18 mouse cellular contexts compared by ENCODE assay signal in genomic region chr4:149504858-149505257, GRCm38 (mm10). TPM values are rescaled to one million over a fixed set of nuclear protein-coding genes. Genes with fewer than 3 reads are reported as not detected.
A peak's percentile ranks its signal among the peaks of the same experiment; 100 is the strongest.
DNase-seq lines count a peak whose midpoint lies in the region; ATAC-seq and TF ChIP-seq lines count a peak whose summit lies in the region.
"Had no signal": no experiment of that assay in that cellular context is flagged by ENCODE, and none has a peak within 500 bp of the region (broad histone marks: within the 10 kb centered on the region; RNA-seq: fewer than 3 reads in every experiment).

No protein-coding gene starts in this region.

- H3K9me3 ChIP-seq in lung, embryonic 15.5 days = no peaks in the 10 kb centered on the region
- no peaks in the 10 kb centered on the region for H3K9me3 ChIP-seq in MEL (replicated peaks; ENCODE audit: insufficient read depth, low read length)
- no peaks in the 10 kb centered on the region for H3K9me3 ChIP-seq in forebrain, embryonic 13.5 days (replicated peaks)
- H3K9me3 ChIP-seq: heart, embryonic 12.5 days; hindbrain, embryonic 13.5 days; liver, embryonic 12.5 days; neural tube, embryonic 13.5 days; stomach, embryonic 15.5 days had no signal

- intact Hi-C loops in gastrocnemius, adult 2 months (cut with DNase I) = loop anchor here (5.0 kb wide), 1 partner anchor 37 kb away; no protein-coding TSS in a partner anchor

- 0 out of 2 replicates have a peak, but pooled peaks cover 7% of the 10 kb centered on the region for H3K36me3 ChIP-seq in lung, embryonic 15.5 days
- no peaks in the 10 kb centered on the region for H3K36me3 ChIP-seq in MEL (ENCODE audit: control insufficient read depth in 1 of 2, insufficient read depth in 2 of 2, low read length in 2 of 2)
- H3K36me3 ChIP-seq in forebrain, embryonic 13.5 days (ENCODE audit: poor library complexity, severe bottlenecking) = peaks cover 23% of the 10 kb centered on the region
- H3K36me3 ChIP-seq in macrophage (ENCODE audit: inconsistent target) = no peaks in the 10 kb centered on the region

- TF ChIP-seq EP300 in MEL (IDR thresholded peaks at IDR 0.05; ENCODE audit: low read depth in 1 of 2, low read length in 2 of 2) = no peak

- no peak for ATAC-seq in lung, embryonic 15.5 days (ENCODE audit: borderline replicate concordance, extremely low read depth, low FRiP score, low TSS enrichment)
- ATAC-seq in forebrain, embryonic 13.5 days = peak; percentile 61
- ATAC-seq: liver, embryonic 12.5 days had no signal

- no peaks in the 10 kb centered on the region for H3K27me3 ChIP-seq in lung, embryonic 15.5 days
- no peaks in the 10 kb centered on the region for H3K27me3 ChIP-seq in MEL (ENCODE audit: control insufficient read depth in 1 of 2, insufficient read depth in 2 of 2, low read length in 2 of 2)
- no peaks in the 10 kb centered on the region for H3K27me3 ChIP-seq in forebrain, embryonic 13.5 days
- H3K27me3 ChIP-seq: heart, embryonic 12.5 days; hindbrain, embryonic 13.5 days; liver, embryonic 12.5 days; neural tube, embryonic 13.5 days; stomach, embryonic 15.5 days had no signal

- no peak overlapping the region for H3K4me2 ChIP-seq in lung, embryonic 15.5 days
- no peak overlapping the region for H3K4me2 ChIP-seq in forebrain, embryonic 13.5 days
- H3K4me2 ChIP-seq: heart, embryonic 12.5 days; hindbrain, embryonic 13.5 days; liver, embryonic 12.5 days; neural tube, embryonic 13.5 days; stomach, embryonic 15.5 days had no signal

- no peak overlapping the region for H3K4me3 ChIP-seq in lung, embryonic 15.5 days
- H3K4me3 ChIP-seq in MEL (ENCODE audit: control insufficient read depth in 1 of 2, insufficient read depth in 1 of 2, low read depth in 2 of 2, low read length in 2 of 2) = no peak overlapping the region
- H3K4me3 ChIP-seq in forebrain, embryonic 13.5 days = no peak overlapping the region
- H3K4me3 ChIP-seq in macrophage (ENCODE audit: inconsistent target) = no peak overlapping the region
- H3K4me3 ChIP-seq in gastrocnemius, adult 2 months = no peak overlapping the region
- H3K4me3 ChIP-seq: heart, embryonic 12.5 days; hindbrain, embryonic 13.5 days; liver, embryonic 12.5 days; neural tube, embryonic 13.5 days; stomach, embryonic 15.5 days had no signal

- 26% methylated on average over 3 of the region's 3 CpGs for WGBS in lung, embryonic 15.5 days
- 4% methylated on average over 3 of the region's 3 CpGs for WGBS in forebrain, embryonic 13.5 days
- WGBS in macrophage (ENCODE audit: missing documents) = 3% methylated on average over 3 of the region's 3 CpGs

- H3K79me2 ChIP-seq in MEL (ENCODE audit: control insufficient read depth, insufficient read depth, low read length, poor library complexity) = no peaks in the 10 kb centered on the region
- no peaks in the 10 kb centered on the region for H3K79me2 ChIP-seq in macrophage (ENCODE audit: inconsistent target)

- H3K9ac ChIP-seq in lung, embryonic 15.5 days = no peak overlapping the region
- no peak overlapping the region for H3K9ac ChIP-seq in MEL (ENCODE audit: control insufficient read depth, low read depth, low read length, poor library complexity, severe bottlenecking)
- H3K9ac ChIP-seq in forebrain, embryonic 13.5 days = no peak overlapping the region
- H3K9ac ChIP-seq: heart, embryonic 12.5 days; hindbrain, embryonic 13.5 days; liver, embryonic 12.5 days; neural tube, embryonic 13.5 days; stomach, embryonic 15.5 days had no signal

- TF ChIP-seq RAD21 in MEL (IDR thresholded peaks at IDR 0.05; ENCODE audit: low read depth, low read length) = no peak

- TF ChIP-seq CTCF in MEL (IDR thresholded peaks at IDR 0.05 in 2 of 3, conservative IDR thresholded peaks at IDR 0.05 in 1 of 3; ENCODE audit: control insufficient read depth in 1 of 3, insufficient read depth in 1 of 3, low read depth in 2 of 3, low read length in 3 of 3, poor library complexity in 1 of 3, severe bottlenecking in 1 of 3) = no peak
- TF ChIP-seq CTCF in gastrocnemius, adult 2 months (IDR thresholded peaks at IDR 0.05) = no peak

- TF ChIP-seq POLR2A in MEL (IDR thresholded peaks at IDR 0.05; ENCODE audit: control insufficient read depth in 1 of 2, insufficient read depth in 1 of 2, low read depth in 1 of 2, low read length in 2 of 2, poor library complexity in 1 of 2) = no peak

- peak overlapping the region; percentile 68 for H3K27ac ChIP-seq in lung, embryonic 15.5 days
- H3K27ac ChIP-seq in MEL (ENCODE audit: control insufficient read depth, low read depth, low read length) = no peak overlapping the region
- H3K27ac ChIP-seq in forebrain, embryonic 13.5 days = peak overlapping the region; percentile 74
- peak overlapping the region; percentile 21; the same call in 1 of the 2 replicates for H3K27ac ChIP-seq in macrophage
- H3K27ac ChIP-seq in gastrocnemius, adult 2 months = no peak overlapping the region
- H3K27ac ChIP-seq: hindbrain, embryonic 13.5 days; liver, embryonic 12.5 days; neural tube, embryonic 13.5 days; stomach, embryonic 15.5 days had no signal

- no peak for DNase-seq in lung, postnatal 14 days
- peak; percentile 39 for DNase-seq in MEL (ENCODE audit: low read depth, low spot score)
- DNase-seq in kidney, adult 8-10 months = no peak
- no peak for DNase-seq in gastrocnemius, postnatal 25 days
- no peak for DNase-seq in gastrocnemius, adult 2 months
- DNase-seq: cerebellum, adult 2 months; right cerebral cortex, postnatal 25 days; thymus, postnatal 4 days had no signal

- no peaks in the 10 kb centered on the region for H3K4me1 ChIP-seq in lung, embryonic 15.5 days
- peaks cover 0 to 11% of the 10 kb centered on the region in 2 experiments; a peak in 2 of 4 replicates for H3K4me1 ChIP-seq in MEL (ENCODE audit: control insufficient read depth in 1 of 2, insufficient read depth in 2 of 2, low read length in 2 of 2)
- H3K4me1 ChIP-seq in forebrain, embryonic 13.5 days = peaks cover 17% of the 10 kb centered on the region
- H3K4me1 ChIP-seq: heart, embryonic 12.5 days; hindbrain, embryonic 13.5 days; liver, embryonic 12.5 days; stomach, embryonic 15.5 days had no signal

RNA-seq across cellular contexts. Expression of gene Ctnnbip1, which starts 13.2 kb away (rescaled TPM):
- polyA plus RNA-seq in lung, embryonic 15.5 days (2015; fragmentation: Nextera tagmentation; extraction: Ambion mirVana) = 57.9 and 61.0 TPM in 2 replicates
- total RNA-seq in MEL (2012; rRNA removed) = 10.8 and 12.7 TPM in 2 replicates
- 10 to 100 TPM in 1 of 2 experiments, not detected in 1; 20.2 TPM for polyA plus RNA-seq in MEL (2012; ENCODE audit: insufficient read depth in 1 of 2, insufficient read length in 2 of 2, low read depth in 1 of 2, low replicate concordance in 2 of 2, missing spikeins in 1 of 2)
- 80.2 and 81.2 TPM in 2 replicates for polyA plus RNA-seq in forebrain, embryonic 13.5 days (2015; fragmentation: Nextera tagmentation; extraction: Ambion mirVana)
- total RNA-seq in macrophage (2018; cell fraction: chromatin; rRNA removed) = 1 to 10 TPM in 22 of 26 experiments, under 1 TPM in 4; 0.41 to 5.9 (median 2.3) TPM
- 1 to 10 TPM; 5.4 to 9.4 (median 7.0) TPM for total RNA-seq in macrophage (2018; cell fraction: cytosol; rRNA removed)
- total RNA-seq in macrophage (2018; cell fraction: nucleus; rRNA removed) = 10 to 100 TPM in 1 of 26 experiments, 1 to 10 TPM in 25; 1.8 to 11.8 (median 4.0) TPM
- polyA plus RNA-seq in macrophage (2018) = 5.3 to 13.7 TPM (median 7.0 TPM) in 3 replicates
- 10 to 100 TPM; 24.7 to 29.6 TPM for total RNA-seq in gastrocnemius, postnatal 25 days (2021)
- 10 to 100 TPM; 19.0 to 21.4 TPM for total RNA-seq in gastrocnemius, adult 2 months (2021)

RNA-seq across cellular contexts. Expression of gene Lzic, which starts 19.8 kb away (rescaled TPM):
- polyA plus RNA-seq in lung, embryonic 15.5 days (2015; fragmentation: Nextera tagmentation; extraction: Ambion mirVana) = 44.8 and 47.4 TPM in 2 replicates
- total RNA-seq in MEL (2012; rRNA removed) = 24.0 and 25.0 TPM in 2 replicates
- polyA plus RNA-seq in MEL (2012; ENCODE audit: insufficient read depth in 1 of 2, insufficient read length in 2 of 2, low read depth in 1 of 2, low replicate concordance in 2 of 2, missing spikeins in 1 of 2) (10 to 100 TPM in 1 of 2 experiments, not detected in 1; 26.2 TPM), macrophage (2018) (14.7 to 24.7 TPM (median 16.3 TPM) in 3 replicates)
- 50.3 and 59.4 TPM in 2 replicates for polyA plus RNA-seq in forebrain, embryonic 13.5 days (2015; fragmentation: Nextera tagmentation; extraction: Ambion mirVana)
- 10 to 100 TPM in 22 of 26 experiments, 1 to 10 TPM in 4; 4.2 to 39.3 (median 18.9) TPM for total RNA-seq in macrophage (2018; cell fraction: chromatin; rRNA removed)
- 10 to 100 TPM; 12.3 to 24.9 (median 20.6) TPM for total RNA-seq in macrophage (2018; cell fraction: cytosol; rRNA removed)
- total RNA-seq in macrophage (2018; cell fraction: nucleus; rRNA removed) = 10 to 100 TPM in 20 of 26 experiments, 1 to 10 TPM in 6; 7.8 to 30.6 (median 13.4) TPM
- 10 to 100 TPM; 12.5 to 13.0 TPM for total RNA-seq in gastrocnemius, postnatal 25 days (2021)
- 10 to 100 TPM; 13.1 to 16.1 TPM for total RNA-seq in gastrocnemius, adult 2 months (2021)

RNA-seq across cellular contexts. Expression of gene Nmnat1, which starts 19.9 kb away (rescaled TPM):
- 10.9 and 11.2 TPM in 2 replicates for polyA plus RNA-seq in lung, embryonic 15.5 days (2015; fragmentation: Nextera tagmentation; extraction: Ambion mirVana)
- 18.9 and 22.3 TPM in 2 replicates for total RNA-seq in MEL (2012; rRNA removed)
- polyA plus RNA-seq in MEL (2012; ENCODE audit: insufficient read depth in 1 of 2, insufficient read length in 2 of 2, low read depth in 1 of 2, low replicate concordance in 2 of 2, missing spikeins in 1 of 2) = 10 to 100 TPM in 1 of 2 experiments, not detected in 1; 19.8 TPM
- polyA plus RNA-seq in forebrain, embryonic 13.5 days (2015; fragmentation: Nextera tagmentation; extraction: Ambion mirVana) = 11.8 and 15.7 TPM in 2 replicates
- total RNA-seq in macrophage (2018; cell fraction: chromatin; rRNA removed) = 10 to 100 TPM in 2 of 26 experiments, 1 to 10 TPM in 24; 3.4 to 13.4 (median 6.9) TPM
- 10 to 100 TPM in 8 of 26 experiments, 1 to 10 TPM in 18; 5.7 to 11.8 (median 9.3) TPM for total RNA-seq in macrophage (2018; cell fraction: cytosol; rRNA removed)
- total RNA-seq in macrophage (2018; cell fraction: nucleus; rRNA removed) = 1 to 10 TPM; 3.7 to 9.8 (median 6.0) TPM
- 7.8 to 9.7 TPM (median 8.5 TPM) in 3 replicates for polyA plus RNA-seq in macrophage (2018)
- 10 to 100 TPM; 22.8 to 23.4 TPM for total RNA-seq in gastrocnemius, postnatal 25 days (2021)
- total RNA-seq in gastrocnemius, adult 2 months (2021) = 10 to 100 TPM; 30.0 to 32.7 TPM

RNA-seq across cellular contexts. Expression of gene Tmem274, which starts 27.7 kb away (rescaled TPM):
- polyA plus RNA-seq in lung, embryonic 15.5 days (2015; fragmentation: Nextera tagmentation; extraction: Ambion mirVana) = 0.34 and 0.55 TPM in 2 replicates
- total RNA-seq in MEL (2012; rRNA removed) = not detected in 2 replicates
- polyA plus RNA-seq in MEL (2012; ENCODE audit: insufficient read depth in 1 of 2, insufficient read length in 2 of 2, low read depth in 1 of 2, low replicate concordance in 2 of 2, missing spikeins in 1 of 2) (not detected), macrophage (2018) (not detected in 3 replicates)
- polyA plus RNA-seq in forebrain, embryonic 13.5 days (2015; fragmentation: Nextera tagmentation; extraction: Ambion mirVana) = 0.28 and 0.62 TPM in 2 replicates
- not detected for total RNA-seq in macrophage (2018; cell fraction: chromatin; rRNA removed)
- total RNA-seq in macrophage (2018; cell fraction: cytosol; rRNA removed) = not detected
- total RNA-seq in macrophage (2018; cell fraction: nucleus; rRNA removed) = not detected
- total RNA-seq in gastrocnemius, postnatal 25 days (2021) = not detected
- total RNA-seq in gastrocnemius, adult 2 months (2021) = not detected
- total RNA-seq: megakaryocyte-erythroid progenitor cell, adult 5-6 weeks had no signal
- polyA plus RNA-seq: embryonic facial prominence, embryonic 11.5 days; hindbrain, embryonic 13.5 days; neural tube, embryonic 13.5 days had no signal

RNA-seq across cellular contexts. Expression of gene Rbp7, which starts 50.1 kb away (rescaled TPM):
- polyA plus RNA-seq in lung, embryonic 15.5 days (2015; fragmentation: Nextera tagmentation; extraction: Ambion mirVana) = 2.7 and 3.6 TPM in 2 replicates
- total RNA-seq in MEL (2012; rRNA removed) = not detected in 2 replicates
- polyA plus RNA-seq in MEL (2012; ENCODE audit: insufficient read depth in 1 of 2, insufficient read length in 2 of 2, low read depth in 1 of 2, low replicate concordance in 2 of 2, missing spikeins in 1 of 2) = not detected
- not detected in 2 replicates for polyA plus RNA-seq in forebrain, embryonic 13.5 days (2015; fragmentation: Nextera tagmentation; extraction: Ambion mirVana)
- not detected for total RNA-seq in macrophage (2018; cell fraction: chromatin; rRNA removed)
- total RNA-seq in macrophage (2018; cell fraction: cytosol; rRNA removed) = not detected
- total RNA-seq in macrophage (2018; cell fraction: nucleus; rRNA removed) = not detected
- not detected in 3 replicates for polyA plus RNA-seq in macrophage (2018)
- total RNA-seq in gastrocnemius, postnatal 25 days (2021) = 10 to 100 TPM; 17.5 to 23.0 TPM
- total RNA-seq in gastrocnemius, adult 2 months (2021) = 10 to 100 TPM in 1 of 2 experiments, 1 to 10 TPM in 1; 7.9 to 21.0 TPM
- total RNA-seq: megakaryocyte-erythroid progenitor cell, adult 5-6 weeks had no signal
- polyA plus RNA-seq: embryonic facial prominence, embryonic 11.5 days; hindbrain, embryonic 13.5 days; liver, embryonic 12.5 days; neural tube, embryonic 13.5 days had no signal

Comparison
In these comparisons a context has a peak if more than half of its experiments do, and no peak if none do; other contexts are left out.
1. H3K27ac ChIP-seq: peak in lung, embryonic 15.5 days (single experiment), forebrain, embryonic 13.5 days (single experiment) and macrophage (single experiment); none in MEL (single experiment) and gastrocnemius, adult 2 months (single experiment).